Mouse (Mus musculus): ENCODE results near the gene Olfr1391. TPM values are rescaled to one million over a fixed set of nuclear protein-coding genes. Genes with fewer than 3 reads are reported as not detected.
"Not testable (repeated sequence)": the region's sequence is repeated elsewhere in the genome, so short reads cannot be mapped to it uniquely, and the experiment has no call there.

The Olfr1391 gene
- total RNA-seq (2021) = not detected

DNA sequence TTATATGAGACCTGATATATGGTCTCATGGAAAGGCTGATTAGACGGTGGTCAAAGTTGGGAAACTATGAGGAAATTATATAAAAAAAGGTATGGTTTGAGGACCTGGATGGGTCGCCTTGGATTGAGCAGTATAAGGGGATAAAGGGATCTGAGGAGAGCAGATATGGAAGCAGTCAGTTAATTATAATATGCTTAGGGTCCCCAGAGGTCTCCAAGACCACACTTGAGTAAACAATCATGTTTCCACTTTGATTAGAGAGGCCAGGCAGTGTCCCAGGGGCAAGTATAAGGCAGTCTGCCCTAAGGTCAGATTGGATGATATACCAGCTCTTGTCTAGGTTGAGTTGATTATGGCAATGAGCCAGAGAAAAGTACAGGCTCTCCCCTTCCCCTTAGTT lies at the start of gene Olfr1391:
Olfr1391 (plus strand) TSS at position 301 of the 400 bp plus-strand sequence.
- intact Hi-C loops (cut with DNase I) = no loop called here
- DNase-seq (ENCODE audit: low spot score in 2 of 2) = no peak

DNA sequence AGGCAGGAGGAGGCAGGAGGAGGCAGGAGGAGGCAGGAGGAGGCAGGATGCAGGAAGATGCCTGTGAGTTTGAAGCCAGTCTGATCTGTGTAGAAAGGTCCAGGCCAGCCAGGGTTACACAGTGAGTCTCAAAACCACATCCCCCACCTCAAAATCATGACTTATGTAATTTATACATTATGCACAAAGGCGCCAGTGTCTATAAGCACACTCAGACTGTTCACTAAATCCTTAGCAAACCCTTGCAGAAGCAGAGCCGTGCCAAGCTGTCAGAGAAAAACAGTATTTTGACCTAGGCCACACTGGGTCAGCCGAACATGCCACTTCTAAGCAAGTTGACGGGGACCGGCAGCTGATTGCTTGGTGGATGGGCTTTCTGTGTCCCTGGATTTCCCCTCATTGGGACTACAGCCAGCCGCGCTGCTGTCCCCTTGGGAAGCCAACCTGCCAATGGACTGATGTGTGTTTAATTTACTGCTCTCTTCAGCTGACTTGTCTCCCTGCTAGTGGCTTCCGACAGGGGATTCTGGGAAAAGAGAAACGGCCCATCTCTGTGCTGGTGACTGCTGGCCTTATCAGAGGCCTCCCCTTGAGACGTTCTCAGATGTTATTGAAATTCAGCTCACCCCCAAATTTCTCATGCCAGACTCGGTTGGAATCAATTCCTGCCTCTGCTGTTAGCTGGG lies 48.6 kb upstream of the Olfr1391 start:
- intact Hi-C loops (cut with DNase I) = loop anchor here (5.0 to 10.0 kb wide), 2 partner anchors 172 to 261 kb away; no protein-coding TSS in a partner anchor
- no peak for DNase-seq (ENCODE audit: low spot score in 2 of 2)

DNA sequence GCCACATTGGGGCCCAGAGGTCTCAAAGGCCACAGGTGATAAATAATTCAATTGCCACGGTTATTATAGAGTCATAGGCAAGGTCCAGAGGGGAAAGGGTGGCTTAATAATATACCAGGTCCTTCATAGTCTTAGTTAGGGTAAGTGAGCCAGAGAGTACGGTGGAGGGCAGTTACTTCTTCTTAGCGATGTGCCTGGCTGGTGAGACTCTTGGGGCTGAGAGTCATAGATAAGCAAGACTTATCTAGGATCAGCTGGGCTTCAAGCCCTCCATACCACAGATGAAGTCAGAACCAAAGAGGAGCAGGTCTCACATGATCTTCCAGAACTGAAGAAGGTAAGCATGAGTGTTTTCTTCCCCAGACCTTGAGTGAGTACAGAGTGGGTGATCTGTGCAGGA lies 44.3 kb upstream of the Olfr1391 start, which contains the start of gene Olfr1393:
Olfr1393 (plus strand) TSS at position 83 of the 400 bp plus-strand sequence.
- intact Hi-C loops (cut with DNase I) = loop anchor here (10.0 kb wide), 1 partner anchor 257 kb away; no protein-coding TSS in a partner anchor
- no peak for DNase-seq (ENCODE audit: low spot score in 2 of 2)

DNA sequence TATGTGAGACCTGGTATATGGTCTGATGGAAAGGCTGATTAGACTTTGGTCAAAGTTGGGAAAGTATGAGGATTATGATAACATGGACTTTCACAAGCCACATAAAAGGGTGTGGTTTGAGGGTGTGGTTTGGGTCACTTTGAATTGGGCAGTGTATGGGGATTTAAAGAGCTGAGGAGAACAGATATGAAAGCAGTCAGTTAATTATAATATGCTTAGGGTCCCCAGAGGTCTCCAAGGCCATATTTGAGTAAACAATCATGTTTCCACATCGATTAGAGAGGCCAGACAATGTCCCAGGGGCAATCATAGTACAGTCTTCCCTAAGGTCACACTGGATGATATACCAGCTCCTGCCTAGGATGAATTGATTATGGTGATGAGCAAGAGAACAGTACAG lies 37.6 kb upstream of the Olfr1391 start, which contains the start of gene Olfr1392:
Olfr1392 (plus strand) TSS at position 301 of the 400 bp plus-strand sequence.
- intact Hi-C loops (cut with DNase I); DNase-seq (ENCODE audit: low spot score in 2 of 2): not testable (repeated sequence)

DNA sequence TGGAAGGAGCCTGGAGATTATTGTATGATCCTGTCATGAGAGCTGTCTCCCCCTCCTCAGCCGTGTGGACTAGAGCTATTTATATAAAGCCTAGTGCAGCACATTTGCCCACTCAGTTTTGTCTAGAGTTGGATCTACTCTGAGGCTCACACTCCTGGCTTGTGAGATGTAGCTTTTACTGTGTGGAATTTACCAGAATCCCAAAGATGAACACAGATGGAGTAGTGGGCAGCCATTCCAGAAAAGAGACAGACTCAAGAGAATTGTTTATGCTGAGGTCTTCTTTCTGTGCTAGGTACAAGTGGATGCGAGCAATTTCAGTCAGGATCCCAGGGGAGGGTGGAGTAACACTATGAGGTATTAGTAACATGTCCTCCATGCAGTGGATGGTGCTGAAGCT lies 35.3 kb upstream of the Olfr1391 start:
- peak; percentile 31 to 90 for DNase-seq (ENCODE audit: low spot score in 2 of 2)
- intact Hi-C loops (cut with DNase I) = loop anchor here (2.0 kb wide), 1 partner anchor 40 kb away; no protein-coding TSS in a partner anchor

- intact Hi-C loops (cut with DNase I) = loop anchor here (2.0 kb wide), 2 partner anchors 14 to 36 kb away; no protein-coding TSS in a partner anchor
- peak; percentile 53 to 87 for DNase-seq (ENCODE audit: low spot score in 2 of 2)
Measured at GRCm38 (mm10) chr11:49292777-49293176, 29.8 kb upstream of the Olfr1391 start.

DNA sequence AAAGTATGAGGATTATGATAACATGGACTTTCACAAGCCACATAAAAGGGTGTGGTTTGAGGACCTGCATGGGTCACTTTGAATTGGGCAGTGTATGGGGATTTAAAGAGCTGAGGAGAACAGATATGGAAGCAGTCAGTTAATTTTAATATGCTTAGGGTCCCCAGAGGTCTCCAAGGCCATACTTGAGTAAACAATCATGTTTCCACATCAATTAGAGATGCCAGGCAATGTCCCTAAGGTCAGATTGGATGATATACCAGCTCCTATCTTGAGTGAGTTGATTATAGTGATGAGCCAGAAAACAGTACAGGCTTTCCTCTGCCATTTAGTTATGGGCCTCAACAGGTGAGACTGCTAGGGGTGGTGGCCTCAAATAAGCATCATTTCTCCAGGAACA lies 18.1 kb upstream of the Olfr1391 start, which contains the start of gene Olfr10:
Olfr10 (plus strand) TSS at position 301 of the 400 bp plus-strand sequence.
- intact Hi-C loops (cut with DNase I) = no loop called here
- no peak for DNase-seq (ENCODE audit: low spot score in 2 of 2)

DNA sequence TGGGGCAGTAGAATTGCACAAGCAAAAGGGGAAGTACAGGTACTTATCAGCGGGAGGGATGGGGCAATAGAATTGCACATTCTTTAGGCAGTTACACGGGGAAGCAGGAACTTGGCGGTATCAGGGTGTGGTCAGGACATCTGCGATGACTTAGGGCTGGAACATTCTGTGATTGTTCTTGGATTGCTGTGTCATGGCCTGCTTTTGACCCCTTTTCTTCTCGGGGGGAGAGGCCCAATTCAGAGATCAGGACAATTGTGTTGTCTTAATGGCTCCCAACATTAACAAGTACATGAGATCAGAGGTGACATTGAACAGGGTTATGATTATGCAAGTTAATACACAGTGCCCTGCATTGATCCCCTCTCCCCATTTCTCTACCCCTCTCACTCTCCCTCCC lies 14.0 kb upstream of the Olfr1391 start:
- intact Hi-C loops (cut with DNase I) = not testable (repeated sequence)

DNA sequence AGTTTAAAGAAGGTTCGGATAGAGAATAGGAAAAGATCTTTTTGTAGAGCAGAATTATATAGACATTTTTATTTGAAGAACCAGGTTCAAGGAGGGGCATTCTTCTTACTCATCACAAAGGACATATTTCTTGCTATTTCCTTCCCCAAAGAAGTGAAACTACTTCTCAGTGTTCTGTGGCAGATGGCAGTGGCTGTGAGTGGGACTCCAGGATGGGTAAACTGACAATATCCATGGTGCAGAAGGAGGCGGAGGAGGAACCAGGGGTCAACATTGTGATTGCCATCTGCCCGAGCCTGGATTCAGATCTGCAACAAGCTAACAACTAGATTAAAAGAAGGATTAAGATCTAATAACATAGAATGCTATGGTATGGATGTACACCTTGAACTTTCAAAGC lies 4.2 kb downstream of the Olfr1391 start:
- DNase-seq (ENCODE audit: low spot score in 2 of 2) = peak; percentile 13 to 76
- intact Hi-C loops (cut with DNase I) = loop anchor here (2.0 to 5.0 kb wide), 2 partner anchors 40 to 191 kb away; partner anchors contain the start of gene Olfr1383

More for the DNA sequence above, 14.0 kb upstream of the Olfr1391 start:
- not testable (repeated sequence) for DNase-seq (ENCODE audit: low spot score in 2 of 2)

DNA sequence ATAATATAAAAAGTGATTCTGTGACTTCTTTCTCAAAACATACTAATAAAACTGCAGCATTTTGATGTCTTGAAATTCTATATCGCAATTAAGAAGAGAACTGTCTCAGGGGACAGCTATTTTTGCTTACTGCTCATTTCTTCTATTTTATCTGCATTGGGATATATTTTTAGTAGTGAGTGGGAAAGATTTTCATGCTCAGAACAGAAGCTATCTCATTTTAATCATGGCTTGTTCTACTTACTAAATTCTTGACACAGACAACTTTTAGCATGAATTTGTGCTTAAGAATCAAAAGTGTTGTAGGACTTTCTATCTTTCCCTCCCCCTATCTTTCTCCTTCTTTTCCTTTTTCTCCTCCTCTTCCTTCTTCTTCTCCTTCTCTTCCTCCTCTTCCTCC lies 7.1 kb downstream of the Olfr1391 start:
- peak in 1 of 2 experiments; percentile 43 for DNase-seq (ENCODE audit: low spot score in 2 of 2)
- intact Hi-C loops (cut with DNase I) = loop anchor here (2.0 to 5.0 kb wide), 2 partner anchors 37 to 188 kb away; partner anchors contain the start of gene Olfr1383

- DNase-seq (ENCODE audit: low spot score in 2 of 2) = no peak
- intact Hi-C loops (cut with DNase I) = no loop called here
Measured at GRCm38 (mm10) chr11:49334888-49335287, 12.3 kb downstream of the Olfr1391 start, which contains the start of gene Olfr1390. Gene Olfr1390, plus strand, starts transcription at chr11:49335188.

DNA sequence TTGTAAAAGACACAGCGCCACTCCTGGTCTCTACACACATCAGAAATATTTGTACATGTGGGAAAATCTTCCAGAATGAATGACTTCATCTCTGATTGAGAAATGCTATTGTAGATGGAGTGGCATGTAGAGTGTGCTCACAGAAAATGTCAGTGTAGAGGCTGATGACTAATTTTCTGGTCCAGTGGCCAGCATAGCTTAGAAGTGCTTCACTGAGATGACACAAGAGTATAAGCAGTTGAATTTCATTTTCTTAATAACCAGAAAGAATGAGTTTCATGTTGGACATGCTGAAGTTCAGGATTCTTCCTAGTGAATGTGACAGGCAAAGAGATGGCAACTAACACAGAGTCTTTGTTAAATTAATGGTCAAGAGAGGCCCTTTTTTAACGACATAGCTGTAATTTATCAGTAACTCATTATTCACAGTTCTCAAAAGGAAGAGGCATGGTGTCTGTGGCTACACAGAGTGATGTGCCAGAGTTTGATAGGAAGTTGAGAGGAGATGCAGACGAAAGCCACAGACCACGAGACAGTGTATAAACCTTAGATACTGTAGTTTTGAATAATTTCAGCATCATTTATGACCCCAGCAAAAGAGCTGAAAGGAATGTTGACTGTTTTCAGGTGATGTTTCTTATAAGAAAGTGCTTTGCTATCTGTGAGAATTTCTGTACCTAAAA lies 14.7 kb downstream of the Olfr1391 start:
- intact Hi-C loops (cut with DNase I) = no loop called here
- DNase-seq (ENCODE audit: low spot score in 2 of 2) = no peak

Other genes starting within 250 kb of the Olfr1391 start
- under 1 TPM; 0.34 to 0.78 TPM for gene Ifi47, start 246.2 kb upstream of the Olfr1391 start, total RNA-seq (2021)
- gene Olfr1396, start 207.9 kb upstream of the Olfr1391 start, total RNA-seq (2021) = not detected
- gene Olfr1395, start 180.5 kb upstream of the Olfr1391 start, total RNA-seq (2021) = not detected
- not detected for gene Olfr1394, start 168.4 kb upstream of the Olfr1391 start, total RNA-seq (2021)
- under 1 TPM in 1 of 2 experiments, not detected in 1; 0.07 TPM for gene Btnl9, start 135.6 kb upstream of the Olfr1391 start, total RNA-seq (2021)
- 10 to 100 TPM; 51.8 to 58.5 TPM for gene Zfp62, start 119.5 kb upstream of the Olfr1391 start, total RNA-seq (2021)
- gene Mgat1, start 78.6 kb upstream of the Olfr1391 start, total RNA-seq (2021) = 10 to 100 TPM; 69.0 to 79.2 TPM
- under 1 TPM; 0.23 to 0.34 TPM for gene Olfr1393, start 44.4 kb upstream of the Olfr1391 start, total RNA-seq (2021)
- under 1 TPM in 1 of 2 experiments, not detected in 1; 0.14 TPM for gene Olfr1392, start 37.5 kb upstream of the Olfr1391 start, total RNA-seq (2021)
- not detected for gene Olfr10, start 18.0 kb upstream of the Olfr1391 start, total RNA-seq (2021)
- gene Olfr1390, start 12.4 kb downstream of the Olfr1391 start, total RNA-seq (2021) = not detected
- not detected for gene Olfr1389, start 100.3 kb downstream of the Olfr1391 start, total RNA-seq (2021)
- under 1 TPM; 0.18 to 0.34 TPM for gene Olfr1388, start 113.9 kb downstream of the Olfr1391 start, total RNA-seq (2021)
- gene Olfr1387, start 132.6 kb downstream of the Olfr1391 start, total RNA-seq (2021) = not detected
- not detected for gene Olfr1386, start 142.3 kb downstream of the Olfr1391 start, total RNA-seq (2021)
- gene Olfr1385, start 166.3 kb downstream of the Olfr1391 start, total RNA-seq (2021) = not detected
- not detected for gene Olfr1384, start 184.0 kb downstream of the Olfr1391 start, total RNA-seq (2021)
- gene Olfr1383, start 196.9 kb downstream of the Olfr1391 start, total RNA-seq (2021) = not detected
- gene Olfr1382, start 205.5 kb downstream of the Olfr1391 start, total RNA-seq (2021) = not detected
- not detected for gene Olfr1381, start 220.7 kb downstream of the Olfr1391 start, total RNA-seq (2021)
- not detected for gene Olfr1380, start 234.1 kb downstream of the Olfr1391 start, total RNA-seq (2021)